Mouse (Mus musculus): ENCODE data around the gene Arfip1. TPM values are rescaled to one million over a fixed set of nuclear protein-coding genes. Genes with fewer than 3 reads are reported as not detected.
"Not testable (repeated sequence)": the region's sequence is repeated elsewhere in the genome, so short reads cannot be mapped to it uniquely, and the experiment has no call there.

The Arfip1 gene
- polyA plus RNA-seq, 1 experiment, result 16.6 TPM

DNA sequence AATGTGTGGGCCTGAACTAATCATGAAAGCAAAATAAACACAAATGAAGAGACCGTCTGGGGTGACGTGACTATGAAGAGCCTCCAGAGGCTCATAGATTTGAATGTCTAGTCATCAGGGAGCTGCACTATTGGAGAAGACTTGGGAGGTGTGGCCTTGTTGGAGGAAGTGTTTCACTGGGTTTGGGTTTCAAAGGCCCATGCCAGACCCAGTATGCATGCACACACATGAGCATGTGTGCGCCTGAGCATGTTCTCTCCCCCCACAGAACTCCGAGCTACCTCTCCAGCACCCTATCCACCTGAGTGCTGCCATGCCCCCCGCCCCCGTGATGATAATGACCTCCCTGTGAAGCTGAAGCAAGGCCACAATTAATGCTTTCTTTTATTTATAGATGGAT is 12.8 kb downstream of the Arfip1 start:
- no peak overlapping the region for H3K4me3 ChIP-seq (ENCODE audit: insufficient read depth, poor library complexity, severe bottlenecking)
- peaks cover 42% of the 10 kb centered on the region for H3K79me3 ChIP-seq (ENCODE audit: low read depth)
- no peaks in the 10 kb centered on the region for H3K36me3 ChIP-seq (ENCODE audit: control insufficient read depth, insufficient read depth)
- TF ChIP-seq MAX (IDR thresholded peaks at IDR 0.05) (no peak), MYOG (IDR thresholded peaks at IDR 0.05; ENCODE audit: control insufficient read depth, extremely low read depth, insufficient read length) (no peak), USF1 (IDR thresholded peaks at IDR 0.05; ENCODE audit: low read depth) (no peak), FOSL1 (IDR thresholded peaks at IDR 0.05; ENCODE audit: insufficient read depth, low read length, poor library complexity, severe bottlenecking) (no peak), CTCF (IDR thresholded peaks at IDR 0.05; ENCODE audit: control insufficient read depth, insufficient read depth, insufficient read length) (no peak), MYOD1 (IDR thresholded peaks at IDR 0.05; ENCODE audit: control insufficient read depth, insufficient read length, low read depth) (no peak), CEBPB (IDR thresholded peaks at IDR 0.05; ENCODE audit: low read depth) (no peak)
- H3K79me2 ChIP-seq (ENCODE audit: control insufficient read depth, insufficient read depth), result peaks cover 98% of the 10 kb centered on the region
- H3ac ChIP-seq (ENCODE audit: control insufficient read depth, insufficient read length, low read depth), result no peak overlapping the region
- H3K27me3 ChIP-seq (ENCODE audit: control insufficient read depth, insufficient read depth, insufficient read length), result no peaks in the 10 kb centered on the region

DNA sequence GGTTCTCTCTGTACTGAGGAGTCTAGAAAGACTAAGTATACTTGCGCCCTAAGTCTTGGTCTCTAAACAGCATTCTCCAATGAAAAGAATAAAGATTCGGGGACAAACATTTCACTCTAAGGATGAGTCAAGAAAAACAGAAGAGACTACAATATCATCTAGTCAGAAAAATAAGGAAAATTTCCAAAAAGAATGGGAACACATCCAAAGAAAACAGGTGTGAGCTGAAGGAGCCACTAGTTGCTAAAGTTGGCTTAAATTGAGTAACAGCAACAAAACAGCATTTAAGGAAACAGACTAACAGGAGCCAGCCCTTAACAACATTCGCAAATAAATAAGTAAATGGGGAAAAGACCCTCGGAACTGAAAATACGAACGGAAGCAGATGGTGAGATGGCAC is 13.9 kb downstream of the Arfip1 start:
- no peaks in the 10 kb centered on the region for H3K36me3 ChIP-seq (ENCODE audit: control insufficient read depth, insufficient read depth)
- no peak for TF ChIP-seq USF1 (IDR thresholded peaks at IDR 0.05; ENCODE audit: low read depth)
- TF ChIP-seq MYOD1 (IDR thresholded peaks at IDR 0.05; ENCODE audit: control insufficient read depth, insufficient read length, low read depth), result no peak
- no peak for TF ChIP-seq FOSL1 (IDR thresholded peaks at IDR 0.05; ENCODE audit: insufficient read depth, low read length, poor library complexity, severe bottlenecking)
- no peak for TF ChIP-seq CTCF (IDR thresholded peaks at IDR 0.05; ENCODE audit: control insufficient read depth, insufficient read depth, insufficient read length)
- TF ChIP-seq MYOG (IDR thresholded peaks at IDR 0.05; ENCODE audit: control insufficient read depth, extremely low read depth, insufficient read length), result no peak
- TF ChIP-seq MAX (IDR thresholded peaks at IDR 0.05), result no peak
- TF ChIP-seq CEBPB (IDR thresholded peaks at IDR 0.05; ENCODE audit: low read depth), result no peak
- no peak overlapping the region for H3K4me3 ChIP-seq (ENCODE audit: insufficient read depth, poor library complexity, severe bottlenecking)
- H3K27me3 ChIP-seq (ENCODE audit: control insufficient read depth, insufficient read depth, insufficient read length), result no peaks in the 10 kb centered on the region
- peaks cover 98% of the 10 kb centered on the region for H3K79me2 ChIP-seq (ENCODE audit: control insufficient read depth, insufficient read depth)
- no peak overlapping the region for H3ac ChIP-seq (ENCODE audit: control insufficient read depth, insufficient read length, low read depth)
- peaks cover 42% of the 10 kb centered on the region for H3K79me3 ChIP-seq (ENCODE audit: low read depth)

DNA sequence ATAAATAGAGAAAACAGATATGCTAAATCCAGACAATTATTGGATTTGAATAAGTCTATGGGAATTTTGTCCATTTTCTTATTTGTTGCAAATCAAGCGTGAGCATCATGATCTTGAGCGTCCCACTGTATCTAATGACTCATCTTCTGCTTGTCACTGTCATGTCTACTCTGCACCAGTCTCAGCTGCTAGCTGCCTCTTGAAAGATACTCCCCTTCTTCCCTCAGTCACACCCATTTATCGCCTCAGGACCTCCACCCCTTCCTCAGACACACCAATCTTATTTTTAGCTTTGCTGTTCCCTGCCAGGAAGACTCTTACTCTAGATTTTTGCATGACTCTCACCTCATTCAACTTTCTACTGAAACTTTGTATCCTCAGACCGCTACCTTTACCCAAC is 19.0 kb downstream of the Arfip1 start:
- H3K79me3 ChIP-seq (ENCODE audit: low read depth), result peaks cover 48% of the 10 kb centered on the region
- peaks cover 97% of the 10 kb centered on the region for H3K79me2 ChIP-seq (ENCODE audit: control insufficient read depth, insufficient read depth)
- H3ac ChIP-seq (ENCODE audit: control insufficient read depth, insufficient read length, low read depth), result no peak overlapping the region
- TF ChIP-seq USF1 (IDR thresholded peaks at IDR 0.05; ENCODE audit: low read depth) (no peak), MYOD1 (IDR thresholded peaks at IDR 0.05; ENCODE audit: control insufficient read depth, insufficient read length, low read depth) (no peak), MYOG (IDR thresholded peaks at IDR 0.05; ENCODE audit: control insufficient read depth, extremely low read depth, insufficient read length) (no peak), CEBPB (IDR thresholded peaks at IDR 0.05; ENCODE audit: low read depth) (no peak)
- H3K4me3 ChIP-seq (ENCODE audit: insufficient read depth, poor library complexity, severe bottlenecking), result no peak overlapping the region
- no peaks in the 10 kb centered on the region for H3K27me3 ChIP-seq (ENCODE audit: control insufficient read depth, insufficient read depth, insufficient read length)
- H3K36me3 ChIP-seq (ENCODE audit: control insufficient read depth, insufficient read depth), result no peaks in the 10 kb centered on the region

DNA sequence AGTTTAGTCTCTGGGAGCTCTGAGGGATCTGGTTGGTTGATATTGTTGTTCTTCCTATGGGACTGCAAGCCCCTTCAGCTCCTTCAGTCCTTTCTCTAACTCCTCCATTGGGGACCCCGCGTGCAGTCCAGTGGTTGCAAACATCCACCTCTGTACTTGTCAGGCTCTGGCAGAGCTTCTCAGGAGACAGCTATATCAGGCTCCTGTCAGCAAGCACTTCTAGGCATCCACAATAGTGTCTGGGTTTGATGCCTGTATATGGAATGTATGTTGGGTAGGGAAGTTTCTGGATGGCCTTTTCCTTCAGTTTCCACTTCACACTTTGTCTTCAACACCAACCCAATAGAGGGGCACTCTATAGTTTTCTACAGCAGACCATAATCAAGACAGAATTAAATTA is 19.5 kb downstream of the Arfip1 start:
- H3K4me3 ChIP-seq (ENCODE audit: insufficient read depth, poor library complexity, severe bottlenecking); H3ac ChIP-seq (ENCODE audit: control insufficient read depth, insufficient read length, low read depth); H3K36me3 ChIP-seq (ENCODE audit: control insufficient read depth, insufficient read depth); H3K27me3 ChIP-seq (ENCODE audit: control insufficient read depth, insufficient read depth, insufficient read length): not testable (repeated sequence)
- peaks cover 46% of the 10 kb centered on the region for H3K79me3 ChIP-seq (ENCODE audit: low read depth)
- peaks cover 97% of the 10 kb centered on the region for H3K79me2 ChIP-seq (ENCODE audit: control insufficient read depth, insufficient read depth)

DNA sequence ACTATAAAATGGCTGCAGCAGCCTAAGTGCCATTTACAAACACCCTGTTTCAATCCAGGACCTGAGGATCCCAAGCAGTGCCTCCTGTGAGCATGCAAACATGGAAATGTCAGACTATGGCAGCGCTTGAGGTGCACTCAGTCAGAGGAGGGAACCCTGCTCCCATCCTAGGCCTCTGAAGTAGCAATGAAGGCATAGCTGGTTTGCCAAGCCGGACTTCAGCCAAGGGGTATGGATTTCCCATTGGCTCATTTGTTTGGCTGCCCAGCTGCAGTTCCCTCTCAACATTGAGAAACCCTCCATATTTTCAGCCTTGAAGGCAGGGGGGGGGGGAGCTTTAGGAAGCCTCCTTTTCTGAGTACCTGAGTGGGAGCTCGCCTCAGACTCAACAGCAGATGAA is 24.1 kb downstream of the Arfip1 start:
- Histone ChIP-seq H3K4me3 (ENCODE audit: insufficient read depth, poor library complexity, severe bottlenecking) (no peak overlapping the region), H3K79me2 (ENCODE audit: control insufficient read depth, insufficient read depth) (peaks cover 86% of the 10 kb centered on the region), H3K36me3 (ENCODE audit: control insufficient read depth, insufficient read depth) (no peaks in the 10 kb centered on the region), H3ac (ENCODE audit: control insufficient read depth, insufficient read length, low read depth) (no peak overlapping the region), H3K27me3 (ENCODE audit: control insufficient read depth, insufficient read depth, insufficient read length) (no peaks in the 10 kb centered on the region), H3K79me3 (ENCODE audit: low read depth) (peaks cover 46% of the 10 kb centered on the region)
- TF ChIP-seq MYOD1 (IDR thresholded peaks at IDR 0.05; ENCODE audit: control insufficient read depth, insufficient read length, low read depth) (no peak), MYOG (IDR thresholded peaks at IDR 0.05; ENCODE audit: control insufficient read depth, extremely low read depth, insufficient read length) (no peak), FOSL1 (IDR thresholded peaks at IDR 0.05; ENCODE audit: insufficient read depth, low read length, poor library complexity, severe bottlenecking) (no peak), CEBPB (IDR thresholded peaks at IDR 0.05; ENCODE audit: low read depth) (no peak), CTCF (IDR thresholded peaks at IDR 0.05; ENCODE audit: control insufficient read depth, insufficient read depth, insufficient read length) (no peak), MAX (IDR thresholded peaks at IDR 0.05) (no peak)

DNA sequence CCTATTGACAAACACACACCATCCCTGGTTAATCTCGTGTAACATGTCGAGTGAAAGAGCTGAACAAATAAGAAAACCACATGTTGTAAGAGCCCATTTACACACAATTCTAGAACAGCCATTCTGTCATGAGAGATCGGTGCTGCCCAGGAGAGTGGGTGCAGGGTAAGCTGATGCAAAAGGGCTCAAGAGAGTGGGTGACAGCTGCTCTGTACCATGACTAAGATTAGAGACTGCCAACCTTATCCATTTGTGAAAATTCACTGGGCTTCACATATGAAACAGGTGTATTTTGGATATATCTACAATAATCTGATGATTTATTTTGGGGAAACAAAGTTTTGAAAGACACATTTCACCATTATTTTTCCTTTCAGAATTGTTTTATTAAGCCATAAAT is 26.6 kb downstream of the Arfip1 start:
- Histone ChIP-seq H3K27me3 (ENCODE audit: control insufficient read depth, insufficient read depth, insufficient read length) (no peaks in the 10 kb centered on the region), H3K4me3 (ENCODE audit: insufficient read depth, poor library complexity, severe bottlenecking) (no peak overlapping the region), H3ac (ENCODE audit: control insufficient read depth, insufficient read length, low read depth) (no peak overlapping the region), H3K79me3 (ENCODE audit: low read depth) (peaks cover 42% of the 10 kb centered on the region), H3K79me2 (ENCODE audit: control insufficient read depth, insufficient read depth) (peaks cover 83% of the 10 kb centered on the region), H3K36me3 (ENCODE audit: control insufficient read depth, insufficient read depth) (no peaks in the 10 kb centered on the region)
- TF ChIP-seq FOSL1 (IDR thresholded peaks at IDR 0.05; ENCODE audit: insufficient read depth, low read length, poor library complexity, severe bottlenecking) (no peak), USF1 (IDR thresholded peaks at IDR 0.05; ENCODE audit: low read depth) (no peak), MYOD1 (IDR thresholded peaks at IDR 0.05; ENCODE audit: control insufficient read depth, insufficient read length, low read depth) (no peak), MAX (IDR thresholded peaks at IDR 0.05) (no peak), MYOG (IDR thresholded peaks at IDR 0.05; ENCODE audit: control insufficient read depth, extremely low read depth, insufficient read length) (no peak)

Data from C2C12 (cell line).